10 mouse cellular contexts compared by ENCODE assay signal in the genomic region with DNA sequence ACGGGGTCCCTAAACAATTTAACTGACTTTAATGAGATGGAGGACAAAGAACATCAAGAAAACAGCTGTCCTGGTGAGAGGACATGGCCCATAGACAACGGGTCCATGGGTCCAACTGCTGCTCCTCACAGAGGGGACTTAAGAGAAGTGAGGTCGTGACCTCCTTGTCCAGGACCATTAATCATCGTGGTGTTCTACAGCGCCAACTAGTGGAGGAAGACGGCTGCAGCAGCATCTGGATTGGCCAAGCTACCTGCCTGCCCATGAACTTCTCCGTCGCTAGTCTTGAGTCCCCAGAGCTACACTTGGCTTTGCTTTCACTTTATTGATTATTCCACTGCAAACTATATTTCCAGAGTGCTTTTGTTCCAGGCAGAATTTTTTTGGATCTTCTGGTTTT.
DNase-seq lines count a peak whose midpoint lies in the region; TF ChIP-seq lines count a peak whose summit lies in the region.
"Had no signal": no experiment of that assay in that cellular context is flagged by ENCODE, and none has a peak within 500 bp of the region (broad histone marks: within the 10 kb centered on the region; RNA-seq: fewer than 3 reads in every experiment).

No protein-coding gene starts in this region.

- peak; percentile 16 to 46 (median 42); a peak in 5 of 6 replicates for TF ChIP-seq CTCF in MEL (IDR thresholded peaks at IDR 0.05 in 2 of 3, conservative IDR thresholded peaks at IDR 0.05 in 1 of 3; ENCODE audit: control insufficient read depth in 1 of 3, insufficient read depth in 1 of 3, low read depth in 2 of 3, low read length in 3 of 3, poor library complexity in 1 of 3, severe bottlenecking in 1 of 3)
- TF ChIP-seq CTCF in cortical plate, adult 2 months (IDR thresholded peaks at IDR 0.05; ENCODE audit: extremely low read depth, insufficient read depth, low read length): peak; percentile 58

- no peak overlapping the region for H3K27ac ChIP-seq in MEL (ENCODE audit: control insufficient read depth, low read depth, low read length)
- no peak overlapping the region for H3K27ac ChIP-seq in cortical plate, adult 2 months (ENCODE audit: insufficient read depth, low read length)

- no peak overlapping the region for H3K4me3 ChIP-seq in MEL (ENCODE audit: control insufficient read depth in 1 of 2, insufficient read depth in 1 of 2, low read depth in 2 of 2, low read length in 2 of 2)
- no peak overlapping the region for H3K4me3 ChIP-seq in cortical plate, adult 2 months (ENCODE audit: insufficient read depth, low read length)
- H3K4me3 ChIP-seq: myocyte had no signal

- no peak for TF ChIP-seq POLR2A in MEL (IDR thresholded peaks at IDR 0.05; ENCODE audit: control insufficient read depth in 1 of 2, insufficient read depth in 1 of 2, low read depth in 1 of 2, low read length in 2 of 2, poor library complexity in 1 of 2)
- no peak for TF ChIP-seq POLR2A in cortical plate, adult 2 months (IDR thresholded peaks at IDR 0.05; ENCODE audit: extremely low read depth, insufficient read depth, low read length)

- no peak for TF ChIP-seq RAD21 in MEL (IDR thresholded peaks at IDR 0.05; ENCODE audit: low read depth, low read length)

- no peak for TF ChIP-seq EP300 in MEL (IDR thresholded peaks at IDR 0.05; ENCODE audit: low read depth in 1 of 2, low read length in 2 of 2)

- no peaks in the 10 kb centered on the region for H3K36me3 ChIP-seq in MEL (ENCODE audit: control insufficient read depth in 1 of 2, insufficient read depth in 2 of 2, low read length in 2 of 2)

- H3K79me2 ChIP-seq in MEL (ENCODE audit: control insufficient read depth, insufficient read depth, low read length, poor library complexity): no peaks in the 10 kb centered on the region

- H3K9ac ChIP-seq in MEL (ENCODE audit: control insufficient read depth, low read depth, low read length, poor library complexity, severe bottlenecking): no peak overlapping the region

- no peaks in the 10 kb centered on the region for H3K4me1 ChIP-seq in MEL (ENCODE audit: control insufficient read depth in 1 of 2, insufficient read depth in 2 of 2, low read length in 2 of 2)
- H3K4me1 ChIP-seq in cortical plate, adult 2 months (ENCODE audit: control insufficient read depth, insufficient read depth, low read length): peaks cover 3% of the 10 kb centered on the region

- H3K27me3 ChIP-seq in MEL (ENCODE audit: control insufficient read depth in 1 of 2, insufficient read depth in 2 of 2, low read length in 2 of 2): no peaks in the 10 kb centered on the region

- no peaks in the 10 kb centered on the region for H3K9me3 ChIP-seq in MEL (replicated peaks; ENCODE audit: insufficient read depth, low read length)

- peak; percentile 7 to 37 for DNase-seq in kidney, postnatal 25 days
- DNase-seq in kidney, postnatal 10 days: no peak
- DNase-seq in MEL (ENCODE audit: low read depth, low spot score): peak; percentile 6
- DNase-seq in retina, postnatal 1 day: peak; percentile 56
- DNase-seq in left cerebral cortex, adult 18-20 months (ENCODE audit: low spot score in 2 of 2): no peak
- DNase-seq in layer of hippocampus, postnatal 10 days (ENCODE audit: low spot score in 2 of 2): no peak
- no peak for DNase-seq in heart, adult 9 months (ENCODE audit: low spot score in 2 of 2)
- DNase-seq: gastrocnemius, postnatal 25 days had no signal

TF ChIP-seq in MEL, 35 proteins besides CTCF, POLR2A, EP300 and RAD21:
- TF ChIP-seq NRF1 (IDR thresholded peaks at IDR 0.05; ENCODE audit: insufficient read depth, low read depth, low read length, poor library complexity, severe bottlenecking) (no peak), ZC3H11A (IDR thresholded peaks at IDR 0.05; ENCODE audit: low read depth, low read length) (no peak), MAFK (IDR thresholded peaks at IDR 0.05; ENCODE audit: borderline replicate concordance, low read depth, low read length) (no peak)

Comparison
In these comparisons a context has a peak if more than half of its experiments do, and no peak if none do; other contexts are left out.
1. DNase-seq: peak in kidney, postnatal 25 days (2 of 2), MEL (single experiment) and retina, postnatal 1 day (single experiment); none in kidney, postnatal 10 days (single experiment), left cerebral cortex, adult 18-20 months (0 of 2), layer of hippocampus, postnatal 10 days (0 of 2) and heart, adult 9 months (0 of 2).